Mouse (Mus musculus): ENCODE measurements at regions not wholly inside any gene's neighbourhood (a gene's known extent, or its start where the extent isn't known, plus 50 kb on each side); places are given as distances from the start of the nearest gene placed in this dataset.

GRCm38 (mm10) chr6:94789308-94789763 is 89.4 kb upstream of the Lrig1 start:
- TF ChIP-seq POLR2A (IDR thresholded peaks at IDR 0.05; ENCODE audit: extremely low read depth, insufficient read depth, low read length) = no peak
- TF ChIP-seq CTCF (IDR thresholded peaks at IDR 0.05; ENCODE audit: extremely low read depth, insufficient read depth, low read length) = no peak

Data from cortical plate, adult 2 months (tissue).